Mouse (Mus musculus) forebrain, embryonic 11.5 days (tissue): ENCODE data around the gene Prickle3. TPM values are rescaled to one million over a fixed set of nuclear protein-coding genes. Genes with fewer than 3 reads are reported as not detected.
"Not testable (repeated sequence)": the region's sequence is repeated elsewhere in the genome, so short reads cannot be mapped to it uniquely, and the experiment has no call there.

Source experiments
- ATAC-seq: fragments of 200-750 bp; cut with Nextera tagmentation; replicated peaks from 2 replicates; pipeline ENCODE4 v1.8.0; 2017; ENCODE audit warnings: moderate TSS enrichment; ENCODE audit not compliant: low FRiP score
- DNase-seq: peaks from one replicate; pipeline ENCODE4 v3.0.0-alpha.2; 2017; ENCODE audit warnings: low spot score
- H3K27ac ChIP-seq: fragments of 300-500 bp; sonication (generic); 2 replicates; pipeline ENCODE4 v1.5.1; 2014; ENCODE audit warnings: low read depth, low read length
- H3K27me3 ChIP-seq: fragments of 300-500 bp; sonication (generic); 2 replicates; pipeline ENCODE4 v1.6.1; 2014; ENCODE audit warnings: mild to moderate bottlenecking, low read length, mixed read lengths; ENCODE audit not compliant: control insufficient read depth, insufficient read depth
- H3K36me3 ChIP-seq: fragments of 300-500 bp; sonication (generic); 2 replicates; pipeline ENCODE4 v1.6.1; 2014; ENCODE audit warnings: mild to moderate bottlenecking, low read length, moderate library complexity, mixed read lengths; ENCODE audit not compliant: control insufficient read depth, insufficient read depth
- H3K4me1 ChIP-seq: fragments of 300-500 bp; sonication (generic); replicated peaks from 2 replicates; pipeline ENCODE4 v1.6.1; 2014; ENCODE audit warnings: low read length, mixed read lengths; ENCODE audit not compliant: control insufficient read depth, insufficient read depth
- H3K4me2 ChIP-seq: fragments of 300-500 bp; sonication (generic); 2 replicates; pipeline ENCODE4 v1.6.1; 2014; ENCODE audit warnings: low read depth, mild to moderate bottlenecking, low read length, moderate library complexity, mixed read lengths; ENCODE audit not compliant: severe bottlenecking
- H3K4me3 ChIP-seq: fragments of 300-500 bp; sonication (generic); 2 replicates; pipeline ENCODE4 v1.5.1; 2014; ENCODE audit warnings: low read depth, low read length
- H3K9ac ChIP-seq: fragments of 300-500 bp; sonication (generic); 2 replicates; pipeline ENCODE4 v1.6.1; 2014; ENCODE audit warnings: low read length
- H3K9me3 ChIP-seq: fragments of 300-500 bp; sonication (generic); 2 replicates; pipeline ENCODE4 v1.6.1; 2016; ENCODE audit warnings: low read length, mixed read lengths; ENCODE audit not compliant: control insufficient read depth
- WGBS: fragments of 180-500 bp; shearing (Covaris S2); extraction: QIAGEN DNeasy Blood & Tissue Kit; methylation state at CpG from one replicate; pipeline ENCODE4 v1.1.7; 2014; 5-methylcytosine and 5-hydroxymethylcytosine counted together
- polyA plus RNA-seq: library from polyadenylated mRNA; unstranded; fragments of >200 nt; fragmentation: Nextera tagmentation; extraction: Ambion mirVana; gene quantifications from 2 replicates; pipeline ENCODE4 v1.2.1, GENCODE M21; 2014

The Prickle3 gene
- polyA plus RNA-seq, 1 experiment from 2014 or later, result 2.9 TPM

DNA sequence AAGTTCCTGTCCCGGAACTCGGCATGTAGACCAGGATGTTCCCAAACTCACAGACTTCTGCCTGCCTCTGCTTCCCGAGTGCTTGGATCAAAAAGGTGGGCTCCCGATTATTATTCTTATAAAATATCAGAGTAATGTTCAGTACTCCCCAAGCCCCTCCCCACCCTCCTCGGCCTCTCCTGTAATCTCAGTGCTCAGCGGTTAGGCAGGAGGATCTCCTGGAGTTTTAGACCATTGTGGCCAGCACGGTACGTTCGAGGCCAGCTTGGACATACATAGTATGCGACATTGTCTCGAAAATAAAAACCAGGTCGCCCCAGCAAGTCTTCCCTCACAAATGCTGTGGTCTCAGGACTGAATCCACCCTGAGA, 56.7 kb downstream of the Prickle3 start:
- not testable (repeated sequence) for ATAC-seq, DNase-seq, H3K36me3 ChIP-seq, H3K9me3 ChIP-seq, H3K27me3 ChIP-seq, H3K4me1 ChIP-seq, H3K27ac ChIP-seq
- Histone ChIP-seq H3K4me2 (peak overlapping the region; percentile 43), H3K9ac (peak overlapping the region; percentile 32; the same call in 1 of the 2 replicates), H3K4me3 (peak overlapping the region; percentile 26)
- 31% methylated on average over 5 of the region's 12 CpGs for WGBS

- H3K27ac ChIP-seq, H3K4me1 ChIP-seq, H3K36me3 ChIP-seq, H3K27me3 ChIP-seq, H3K9me3 ChIP-seq: not testable (repeated sequence)
- H3K9ac ChIP-seq, result peak within 1 kb of the TSS; percentile 32; the same call in 1 of the 2 replicates
- WGBS, result 18% methylated on average over 37 of the region's 60 CpGs
- ATAC-seq (peak; percentile 97), DNase-seq (peak; percentile 90)
- peak within 1 kb of the TSS; percentile 43 for H3K4me2 ChIP-seq
- peak within 1 kb of the TSS; percentile 26 for H3K4me3 ChIP-seq
These were observed 57.3 kb downstream of the Prickle3 start, which contains the start of gene Wdr45 for GRCm38 (mm10) chrX:7714135-7714899. Wdr45 (plus strand) TSS chrX:7714333.

DNA sequence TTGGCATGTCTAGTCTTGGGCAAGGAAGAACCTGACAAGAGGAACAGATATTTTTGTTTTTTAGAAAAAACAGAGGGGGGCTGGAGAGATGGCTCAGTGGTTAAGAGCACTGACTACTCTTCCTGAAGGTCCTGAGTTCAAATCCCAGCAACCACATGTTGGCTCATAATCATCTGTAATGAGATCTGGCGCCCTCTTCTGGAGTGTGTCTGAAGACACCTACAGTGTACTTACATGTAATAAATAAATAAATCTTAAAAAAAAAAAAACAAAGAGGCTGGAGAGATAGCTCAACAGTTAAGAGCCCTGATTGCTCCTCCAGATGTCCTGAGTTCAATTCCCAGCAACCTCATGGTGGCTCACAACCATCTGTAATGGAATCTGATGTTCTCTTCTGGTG, 59.0 kb downstream of the Prickle3 start:
- WGBS, result 38% methylated on average over 1 of the region's 1 CpGs
- not testable (repeated sequence) for H3K36me3 ChIP-seq, H3K27me3 ChIP-seq, H3K4me2 ChIP-seq, H3K9me3 ChIP-seq, H3K4me1 ChIP-seq, H3K27ac ChIP-seq, H3K4me3 ChIP-seq, H3K9ac ChIP-seq, ATAC-seq, DNase-seq

Other genes with a start within 250 kb of the Prickle3 start
- gene Foxp3, start 83.6 kb upstream of the Prickle3 start, polyA plus RNA-seq, result not detected in 2 replicates
- gene Ppp1r3f, start 83.0 kb upstream of the Prickle3 start, polyA plus RNA-seq, result 2.2 and 3.3 TPM in 2 replicates
- 33.4 and 33.6 TPM in 2 replicates for gene Ccdc22, start 51.7 kb upstream of the Prickle3 start, polyA plus RNA-seq
- not detected in 2 replicates for gene Cacna1f, start 50.2 kb upstream of the Prickle3 start, polyA plus RNA-seq
- 12.3 and 12.6 TPM in 2 replicates for gene Syp, start 18.8 kb upstream of the Prickle3 start, polyA plus RNA-seq
- 54.0 and 64.5 TPM in 2 replicates for gene Plp2, start 14.1 kb downstream of the Prickle3 start, polyA plus RNA-seq
- gene Magix, start 24.0 kb downstream of the Prickle3 start, polyA plus RNA-seq, result 0.47 TPM in 1 of 2 replicates, not detected in the other
- gene Gpkow, start 39.9 kb downstream of the Prickle3 start, polyA plus RNA-seq, result 44.6 and 47.0 TPM in 2 replicates
- 14.2 and 17.2 TPM in 2 replicates for gene Wdr45, start 57.1 kb downstream of the Prickle3 start, polyA plus RNA-seq
- 0.55 TPM in 1 of 2 replicates, not detected in the other for gene Gm45208, start 65.0 kb downstream of the Prickle3 start, polyA plus RNA-seq
- 88.7 and 94.0 TPM in 2 replicates for gene Praf2, start 71.2 kb downstream of the Prickle3 start, polyA plus RNA-seq
- 22.8 and 27.8 TPM in 2 replicates for gene Ccdc120, start 93.6 kb downstream of the Prickle3 start, polyA plus RNA-seq
- gene Tfe3, start 105.3 kb downstream of the Prickle3 start, polyA plus RNA-seq, result 23.6 and 24.8 TPM in 2 replicates
- 56.2 and 57.2 TPM in 2 replicates for gene Gripap1, start 132.5 kb downstream of the Prickle3 start, polyA plus RNA-seq
- gene Kcnd1, start 165.0 kb downstream of the Prickle3 start, polyA plus RNA-seq, result 1.2 and 1.4 TPM in 2 replicates
- 37.3 and 37.6 TPM in 2 replicates for gene Otud5, start 184.1 kb downstream of the Prickle3 start, polyA plus RNA-seq
- 10.7 TPM in 2 replicates for gene Pim2, start 221.0 kb downstream of the Prickle3 start, polyA plus RNA-seq
- gene Slc35a2, start 226.8 kb downstream of the Prickle3 start, polyA plus RNA-seq, result 10.9 and 12.6 TPM in 2 replicates
- gene Pqbp1, start 242.0 kb downstream of the Prickle3 start, polyA plus RNA-seq, result 141 and 144 TPM in 2 replicates
- gene Timm17b, start 242.1 kb downstream of the Prickle3 start, polyA plus RNA-seq, result 161 and 188 TPM in 2 replicates